Mouse (Mus musculus): ENCODE data around the gene Hist1h4h. TPM values are rescaled to one million over a fixed set of nuclear protein-coding genes. Genes with fewer than 3 reads are reported as not detected.
A peak's percentile ranks its signal among the peaks of the same experiment; 100 is the strongest.
"Not testable (repeated sequence)": the region's sequence is repeated elsewhere in the genome, so short reads cannot be mapped to it uniquely, and the experiment has no call there.

The Hist1h4h gene
- polyA plus RNA-seq, 1 experiment: 150 TPM

GRCm38 (mm10) chr13:23550761-23551145, 19.9 kb downstream of the Hist1h4h start:
- TF ChIP-seq CTCF (IDR thresholded peaks at IDR 0.05; ENCODE audit: borderline replicate concordance, control insufficient read depth, extremely low read depth, insufficient read depth, low read length, poor library complexity) (no peak), POLR2A (IDR thresholded peaks at IDR 0.05; ENCODE audit: control insufficient read depth, extremely low read depth, insufficient read depth, low read length, poor library complexity) (no peak)
- Histone ChIP-seq H3K27ac (ENCODE audit: control insufficient read depth, insufficient read depth, low read length) (peak overlapping the region; percentile 84; the same call in 1 of the 2 replicates), H3K4me3 (ENCODE audit: control insufficient read depth, insufficient read depth, low read length) (no peak overlapping the region), H3K4me1 (replicated peaks; ENCODE audit: control insufficient read depth, insufficient read depth, low read length) (0 out of 2 replicates have a peak, but pooled peaks cover 1% of the 10 kb centered on the region), H3K36me3 (ENCODE audit: control insufficient read depth, insufficient read depth, low read length) (no peaks in the 10 kb centered on the region), H3K27me3 (ENCODE audit: control insufficient read depth, insufficient read depth, low read length) (no peaks in the 10 kb centered on the region)
- no peak for DNase-seq
- WGBS: 5% methylated on average over 3 of the region's 3 CpGs

- not testable (repeated sequence) for H3K36me3 ChIP-seq (ENCODE audit: control insufficient read depth, insufficient read depth, low read length); H3K4me1 ChIP-seq (replicated peaks; ENCODE audit: control insufficient read depth, insufficient read depth, low read length); H3K27me3 ChIP-seq (ENCODE audit: control insufficient read depth, insufficient read depth, low read length)
- WGBS: under 1% methylated on average over 47 of the region's 47 CpGs
- peak; percentile 83 for TF ChIP-seq POLR2A (IDR thresholded peaks at IDR 0.05; ENCODE audit: control insufficient read depth, extremely low read depth, insufficient read depth, low read length, poor library complexity)
- TF ChIP-seq CTCF (IDR thresholded peaks at IDR 0.05; ENCODE audit: borderline replicate concordance, control insufficient read depth, extremely low read depth, insufficient read depth, low read length, poor library complexity): peak; percentile 44; the same call in 1 of the 2 replicates
- Histone ChIP-seq H3K27ac (ENCODE audit: control insufficient read depth, insufficient read depth, low read length) (peak within 1 kb of the TSS; percentile 84), H3K4me3 (ENCODE audit: control insufficient read depth, insufficient read depth, low read length) (peak within 1 kb of the TSS; percentile 51)
- DNase-seq: peak; percentile 89
These were observed 20.4 kb downstream of the Hist1h4h start, which contains the start of gene Hist1h4f for GRCm38 (mm10) chr13:23551146-23551834. Gene Hist1h4f, minus strand, starts transcription at chr13:23551648.

- no peak for TF ChIP-seq POLR2A (IDR thresholded peaks at IDR 0.05; ENCODE audit: control insufficient read depth, extremely low read depth, insufficient read depth, low read length, poor library complexity)
- no peak for TF ChIP-seq CTCF (IDR thresholded peaks at IDR 0.05; ENCODE audit: borderline replicate concordance, control insufficient read depth, extremely low read depth, insufficient read depth, low read length, poor library complexity)
- H3K27ac ChIP-seq (ENCODE audit: control insufficient read depth, insufficient read depth, low read length): peak overlapping the region; percentile 84
- DNase-seq: no peak
- no peaks in the 10 kb centered on the region for H3K4me1 ChIP-seq (replicated peaks; ENCODE audit: control insufficient read depth, insufficient read depth, low read length)
- WGBS: 52% methylated on average over 8 of the region's 8 CpGs
- H3K27me3 ChIP-seq (ENCODE audit: control insufficient read depth, insufficient read depth, low read length): no peaks in the 10 kb centered on the region
- H3K4me3 ChIP-seq (ENCODE audit: control insufficient read depth, insufficient read depth, low read length): no peak overlapping the region
- no peaks in the 10 kb centered on the region for H3K36me3 ChIP-seq (ENCODE audit: control insufficient read depth, insufficient read depth, low read length)
These were observed 21.4 kb downstream of the Hist1h4h start for GRCm38 (mm10) chr13:23551931-23552914.

- H3K4me3 ChIP-seq (ENCODE audit: control insufficient read depth, insufficient read depth, low read length): no peak within 1 kb of the TSS
- H3K4me1 ChIP-seq (replicated peaks; ENCODE audit: control insufficient read depth, insufficient read depth, low read length): no peaks in the 10 kb centered on the region
- H3K36me3 ChIP-seq (ENCODE audit: control insufficient read depth, insufficient read depth, low read length): no peaks in the 10 kb centered on the region
- DNase-seq: no peak
- H3K27me3 ChIP-seq (ENCODE audit: control insufficient read depth, insufficient read depth, low read length): no peaks in the 10 kb centered on the region
- peak within 1 kb of the TSS; percentile 58; the same call in 1 of the 2 replicates for H3K27ac ChIP-seq (ENCODE audit: control insufficient read depth, insufficient read depth, low read length)
- TF ChIP-seq CTCF (IDR thresholded peaks at IDR 0.05; ENCODE audit: borderline replicate concordance, control insufficient read depth, extremely low read depth, insufficient read depth, low read length, poor library complexity): no peak
- TF ChIP-seq POLR2A (IDR thresholded peaks at IDR 0.05; ENCODE audit: control insufficient read depth, extremely low read depth, insufficient read depth, low read length, poor library complexity): no peak
These were observed 22.1 kb downstream of the Hist1h4h start, which contains the start of gene Hist1h1d for GRCm38 (mm10) chr13:23552962-23553361. Gene Hist1h1d, plus strand, starts transcription at chr13:23553262.

- no peak for TF ChIP-seq POLR2A (IDR thresholded peaks at IDR 0.05; ENCODE audit: control insufficient read depth, extremely low read depth, insufficient read depth, low read length, poor library complexity)
- TF ChIP-seq CTCF (IDR thresholded peaks at IDR 0.05; ENCODE audit: borderline replicate concordance, control insufficient read depth, extremely low read depth, insufficient read depth, low read length, poor library complexity): no peak
- Histone ChIP-seq H3K27ac (ENCODE audit: control insufficient read depth, insufficient read depth, low read length) (no peak overlapping the region; the same call in 1 of the 2 replicates), H3K27me3 (ENCODE audit: control insufficient read depth, insufficient read depth, low read length) (no peaks in the 10 kb centered on the region), H3K36me3 (ENCODE audit: control insufficient read depth, insufficient read depth, low read length) (no peaks in the 10 kb centered on the region), H3K4me1 (replicated peaks; ENCODE audit: control insufficient read depth, insufficient read depth, low read length) (no peaks in the 10 kb centered on the region), H3K4me3 (ENCODE audit: control insufficient read depth, insufficient read depth, low read length) (no peak overlapping the region)
- 23% methylated on average over 9 of the region's 9 CpGs for WGBS
- no peak for DNase-seq
These were observed 23.5 kb downstream of the Hist1h4h start for GRCm38 (mm10) chr13:23554393-23554792.
